Mouse (Mus musculus) brain, adult 2 months (tissue): ENCODE data around the gene Jmjd8.
A peak's percentile ranks its signal among the peaks of the same experiment; 100 is the strongest.
"Not testable (repeated sequence)": the region's sequence is repeated elsewhere in the genome, so short reads cannot be mapped to it uniquely, and the experiment has no call there.

Source experiments
- DNase-seq: peaks from one replicate; pipeline ENCODE4 v3.0.0; 2011; ENCODE audit warnings: low read depth, low spot score

Jmjd8 gene

GRCm38 (mm10) chr17:25860832-25861703, 32.4 kb downstream of the Jmjd8 start, which contains the start of gene Wdr90:
Wdr90 (minus strand) TSS chr17:25861501.
- peak; percentile 99 for DNase-seq

DNA sequence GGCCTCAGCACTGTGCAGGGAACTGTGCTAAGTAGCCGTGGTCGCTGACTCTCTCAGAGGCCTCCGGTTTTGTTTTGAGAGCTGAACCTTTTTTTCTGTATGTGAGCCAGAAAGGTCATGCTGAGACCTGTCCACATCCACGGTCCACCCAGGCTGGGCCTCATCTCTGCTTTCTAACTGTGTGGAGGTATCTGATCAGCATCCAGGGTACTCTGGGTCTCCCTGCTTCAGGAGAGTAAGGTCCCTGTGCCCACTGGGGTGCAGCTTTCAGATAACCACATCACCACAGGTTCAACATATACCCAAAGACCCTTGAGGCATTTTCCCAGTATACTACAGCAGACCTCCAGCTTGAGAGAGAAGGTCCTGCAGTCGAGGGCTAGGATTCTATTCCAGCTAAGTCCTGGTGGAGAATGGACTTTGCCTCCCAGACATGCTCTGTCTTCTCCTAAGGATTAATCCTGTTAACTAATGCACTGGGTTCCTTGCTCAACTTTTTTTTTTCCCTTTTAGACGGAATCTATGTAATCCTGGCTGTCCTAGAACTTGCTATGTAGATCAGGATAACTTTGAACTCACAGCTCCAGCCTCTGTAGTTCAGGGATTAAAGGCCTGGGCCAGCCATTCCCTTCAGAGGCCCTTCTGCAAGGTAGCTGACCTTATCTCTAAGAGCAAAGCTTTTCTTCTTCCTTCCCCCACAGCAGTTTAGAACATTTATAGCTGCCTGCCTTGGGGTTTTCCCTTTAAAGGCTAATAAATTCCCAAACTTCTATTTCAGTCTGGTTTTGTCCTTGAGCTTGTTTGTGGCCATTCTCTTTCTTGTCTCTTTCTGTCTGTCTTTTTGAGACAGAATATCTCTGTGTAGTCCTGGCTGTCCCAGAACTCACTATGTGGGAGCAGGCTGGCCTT, 33.3 kb downstream of the Jmjd8 start:
- no peak for DNase-seq

- DNase-seq = no peak
These were observed 35.0 kb downstream of the Jmjd8 start for GRCm38 (mm10) chr17:25863681-25864080.

GRCm38 (mm10) chr17:25864311-25864710, 35.6 kb downstream of the Jmjd8 start:
- no peak for DNase-seq

DNA sequence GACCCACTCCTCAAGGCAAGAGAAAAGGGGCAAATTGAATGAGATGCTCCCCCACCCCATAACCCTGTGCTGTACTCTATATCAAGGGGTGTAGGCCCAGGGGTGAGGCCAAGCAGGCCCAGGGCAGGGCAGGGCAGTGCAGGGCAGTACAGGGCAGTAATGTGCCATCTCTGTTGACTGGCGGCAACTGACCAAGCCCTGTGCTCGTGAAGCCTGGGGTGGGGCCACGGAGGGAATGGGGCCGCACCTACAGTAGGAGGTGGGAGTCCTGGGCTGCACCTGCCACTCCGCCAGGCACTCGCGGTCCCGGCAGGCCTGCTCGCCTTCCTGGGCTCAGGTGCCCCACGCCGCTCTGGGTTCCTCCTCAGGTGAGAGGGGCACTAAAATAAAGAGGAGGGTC, 36.6 kb downstream of the Jmjd8 start:
- DNase-seq = no peak

DNA sequence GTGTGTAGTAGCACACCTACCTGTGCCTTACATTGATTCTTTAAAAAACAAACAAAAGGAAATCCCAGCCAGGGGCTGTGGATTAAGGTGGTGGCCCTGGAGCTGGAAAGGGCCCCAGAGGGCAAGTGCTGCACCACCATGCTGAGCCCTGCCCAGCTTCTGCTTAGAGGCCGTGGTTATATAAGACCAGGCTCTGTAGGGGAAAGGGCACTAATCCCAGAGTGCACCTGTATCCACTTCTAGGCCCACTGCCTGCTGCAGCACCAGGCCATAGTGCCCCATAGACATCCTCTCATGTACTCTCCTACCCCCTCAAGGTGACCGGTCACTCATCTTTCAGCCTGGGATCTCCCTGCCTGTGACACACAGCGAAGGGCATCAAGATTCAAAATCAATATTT, 37.5 kb downstream of the Jmjd8 start:
- DNase-seq = no peak

DNA sequence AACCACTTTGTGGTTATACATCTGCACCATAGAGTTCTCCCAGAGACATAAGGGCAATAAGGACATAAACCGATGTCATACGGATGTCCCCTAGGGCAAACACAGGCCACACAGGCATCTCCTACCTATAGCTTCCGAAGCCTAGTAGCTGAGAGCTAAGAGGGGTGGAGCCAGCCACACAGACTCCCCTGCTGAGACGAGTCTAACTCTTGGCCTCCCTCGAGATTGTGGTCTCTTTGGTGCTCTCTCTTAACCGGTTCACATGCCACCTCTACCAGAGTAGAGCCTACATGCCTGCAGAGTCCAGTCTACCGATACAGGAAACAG, 38.8 kb downstream of the Jmjd8 start:
- no peak for DNase-seq

DNA sequence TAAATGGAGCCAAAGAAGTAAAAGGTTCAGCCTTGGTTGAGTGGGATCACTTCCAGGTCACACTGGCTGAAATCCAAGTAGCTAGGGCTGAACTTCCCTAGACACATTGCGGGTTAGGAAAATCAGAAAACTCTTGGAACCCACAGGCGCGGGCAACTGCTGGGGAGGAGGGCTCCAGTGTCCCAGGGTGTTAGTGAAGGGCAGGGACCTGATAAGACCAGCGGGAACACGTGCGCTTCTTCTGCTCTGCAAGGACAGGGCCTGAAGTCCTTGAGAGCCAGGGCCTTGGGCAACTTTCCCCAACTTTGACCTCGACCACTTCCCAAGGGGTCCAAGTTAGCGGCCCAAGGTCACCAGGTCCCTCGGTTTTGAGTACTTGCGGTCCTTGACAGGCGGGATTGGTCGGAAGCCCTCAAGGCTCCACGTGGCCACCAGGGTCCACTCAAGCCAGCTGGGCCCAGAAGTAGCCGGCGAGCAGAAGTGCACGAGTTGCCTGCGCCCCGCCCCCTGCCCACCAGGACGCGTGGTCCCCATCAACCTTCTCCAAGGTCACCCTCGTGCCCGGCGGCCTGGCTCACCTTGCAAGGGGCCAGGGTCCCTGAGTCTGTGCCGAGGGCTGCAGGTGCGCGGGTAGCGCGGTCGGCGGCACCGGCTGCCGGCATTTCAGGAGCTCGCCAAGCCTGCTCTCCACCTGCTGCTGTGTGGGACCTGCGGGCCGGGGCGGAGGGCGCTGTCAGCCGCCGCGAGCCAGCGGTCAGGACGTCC, 39.4 kb downstream of the Jmjd8 start:
- DNase-seq = peak; percentile 45

DNA sequence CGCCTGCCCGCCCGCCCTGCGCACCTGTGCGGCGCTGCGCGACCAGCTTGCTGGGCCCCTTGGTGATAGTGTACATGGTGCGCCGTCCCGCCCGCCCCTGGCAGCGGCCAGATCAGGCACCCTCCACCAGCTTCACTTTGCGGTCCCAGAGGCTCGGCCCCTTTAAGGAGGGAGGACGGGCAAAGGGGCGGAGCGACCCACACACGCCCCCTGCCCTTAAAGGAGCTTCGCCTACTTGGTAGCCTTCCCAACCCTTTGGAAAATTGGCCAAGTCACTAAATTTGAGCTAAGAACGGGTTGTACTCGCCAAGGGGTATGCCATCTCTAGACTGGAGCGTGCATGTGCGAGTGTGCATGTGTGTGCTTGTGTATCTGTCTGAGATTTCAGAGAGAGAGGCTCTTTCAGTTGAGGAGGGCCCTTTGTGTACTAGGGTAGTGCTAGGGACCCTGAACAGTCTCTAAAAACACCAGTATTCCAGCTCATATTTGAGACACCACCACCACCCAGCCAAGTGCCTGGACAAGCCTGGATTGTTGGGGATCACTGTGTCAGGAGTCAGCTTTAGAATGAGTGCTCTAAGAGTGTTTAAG, 40.0 kb downstream of the Jmjd8 start, which contains the start of gene Mcrip2:
Gene Mcrip2 (minus strand): TSS at position 164 of the 591 bp plus-strand sequence.
- DNase-seq = peak; percentile 92

GRCm38 (mm10) chr17:25869498-25869897, 40.8 kb downstream of the Jmjd8 start:
- no peak for DNase-seq

DNA sequence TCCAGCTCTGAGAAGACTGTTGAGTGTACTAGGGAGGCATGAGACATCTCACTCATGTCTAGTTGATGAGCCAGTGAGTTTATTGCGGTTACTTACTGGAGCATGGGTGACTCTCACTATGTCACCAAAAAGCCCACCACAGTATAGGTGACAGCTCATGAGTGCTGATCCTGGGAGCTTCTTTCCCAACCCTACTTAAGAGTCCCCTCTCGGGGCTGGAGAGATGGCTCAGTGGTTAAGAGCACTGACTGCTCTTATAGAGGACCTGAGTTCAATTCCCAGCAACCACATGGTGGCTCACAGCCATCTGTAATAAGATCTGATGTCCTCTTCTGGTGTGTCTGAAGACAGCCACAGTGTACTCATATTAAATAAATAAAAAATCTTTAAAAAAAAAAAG, 41.3 kb downstream of the Jmjd8 start:
- DNase-seq = no peak

DNA sequence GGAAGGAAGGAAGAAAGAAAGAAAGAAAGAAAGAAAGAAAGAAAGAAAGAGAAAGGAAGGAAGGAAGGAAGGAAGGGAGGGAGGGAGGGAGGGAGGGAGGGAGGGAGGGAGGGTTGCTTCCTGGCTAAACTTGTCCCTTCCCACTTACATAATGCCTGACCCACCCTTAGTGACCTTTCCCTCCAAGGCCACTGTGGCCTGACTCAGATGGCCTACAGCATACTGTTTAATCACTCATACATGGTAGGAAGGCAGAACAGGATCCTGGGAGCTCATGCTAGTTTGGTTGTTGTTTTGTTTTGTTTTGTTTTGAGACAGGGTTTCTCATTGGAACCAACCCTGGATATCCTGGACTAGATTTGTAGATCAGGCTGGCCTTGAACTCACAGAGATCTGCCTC, 42.9 kb downstream of the Jmjd8 start:
- DNase-seq = not testable (repeated sequence)

DNA sequence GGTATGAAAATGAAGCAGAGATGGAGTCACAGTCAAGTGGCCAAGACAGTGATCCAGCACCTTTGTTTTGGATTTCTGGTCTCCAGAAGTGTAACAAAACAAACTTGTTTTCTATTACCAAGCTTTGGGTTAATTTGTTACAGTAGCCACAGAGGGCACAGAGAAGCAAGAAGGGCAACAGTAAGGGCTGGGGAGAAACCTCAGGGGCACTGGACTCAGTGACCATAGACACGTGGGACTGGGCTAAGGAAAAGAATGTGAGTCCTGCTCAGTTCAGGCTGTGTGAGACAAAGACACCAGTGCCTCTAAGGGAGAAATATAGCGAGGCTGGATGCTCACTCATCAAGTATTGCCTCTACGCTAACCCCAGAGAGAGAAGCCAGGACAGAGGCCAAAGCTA, 44.0 kb downstream of the Jmjd8 start:
- DNase-seq = no peak

GRCm38 (mm10) chr17:25873405-25874147, 44.9 kb downstream of the Jmjd8 start:
- DNase-seq = no peak

- DNase-seq = no peak
These were observed 45.6 kb downstream of the Jmjd8 start for GRCm38 (mm10) chr17:25874148-25874720.

DNA sequence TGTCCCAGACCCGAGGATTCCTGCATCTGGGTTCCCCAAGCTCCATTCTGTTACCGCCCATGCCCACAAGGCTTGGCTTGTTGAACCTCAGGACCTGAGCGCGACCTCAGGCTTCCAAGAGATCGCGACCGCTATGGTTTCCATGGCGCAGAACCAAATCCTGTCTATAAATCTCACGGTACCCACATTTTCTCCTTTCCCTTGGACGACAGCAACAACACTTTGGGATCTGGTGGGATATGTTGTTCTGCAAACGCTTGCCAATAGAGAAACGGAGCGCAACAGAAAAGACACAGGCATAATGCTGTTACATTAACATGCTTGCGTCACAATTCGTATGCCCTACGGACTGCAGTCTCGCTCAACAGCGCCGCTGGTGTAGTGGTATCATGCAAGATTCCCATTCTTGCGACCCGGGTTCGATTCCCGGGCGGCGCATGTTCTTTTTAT, 46.1 kb downstream of the Jmjd8 start, which contains the start of gene Mettl26:
Gene Mettl26 (plus strand): TSS at position 354 of the 450 bp plus-strand sequence.
- peak; percentile 95 for DNase-seq

DNA sequence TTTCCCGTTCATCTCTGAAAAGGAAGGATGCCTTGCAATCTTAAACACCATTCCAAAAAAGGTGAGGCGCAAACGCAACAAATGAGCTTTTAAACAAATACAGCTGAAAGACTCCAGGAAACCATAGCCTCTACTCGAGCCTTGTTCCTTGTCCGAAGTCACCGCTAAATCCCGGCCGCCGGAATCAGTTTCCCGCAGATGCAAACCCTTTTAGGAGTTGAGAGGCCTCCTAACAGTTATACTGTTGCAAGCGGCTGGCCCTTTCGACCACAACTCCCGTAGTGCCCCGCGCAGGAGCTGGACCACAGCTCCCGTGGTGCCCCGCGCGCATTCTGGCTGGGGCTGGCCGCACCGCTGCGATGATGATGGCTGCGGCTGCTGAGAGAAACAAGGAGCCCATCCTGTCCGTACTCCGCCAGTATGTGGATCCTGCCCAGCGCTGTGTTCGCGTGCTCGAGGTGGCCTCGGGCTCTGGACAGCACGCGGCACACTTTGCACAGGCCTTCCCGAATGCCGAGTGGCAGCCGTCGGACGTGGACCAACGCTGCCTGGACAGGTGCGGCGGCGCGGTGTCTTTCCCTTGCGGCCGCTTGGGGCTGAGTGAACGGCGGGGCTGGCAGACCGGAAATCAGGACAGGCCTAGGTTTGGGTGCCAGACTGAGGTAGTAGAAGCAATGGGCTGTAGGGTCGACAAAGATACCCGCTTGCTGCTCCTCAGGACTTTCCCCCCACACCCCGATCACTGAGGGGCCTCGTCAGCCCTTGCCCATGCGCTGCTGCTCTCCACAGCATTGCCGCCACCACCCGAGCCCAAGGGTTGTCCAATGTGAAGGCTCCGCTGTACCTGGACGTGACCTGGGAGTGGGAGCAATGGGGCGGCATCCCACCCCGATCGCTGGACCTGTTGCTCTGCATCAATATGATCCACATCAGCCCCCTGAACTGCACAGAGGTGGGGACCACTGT, 46.8 kb downstream of the Jmjd8 start:
- peak; percentile 96 for DNase-seq

DNA sequence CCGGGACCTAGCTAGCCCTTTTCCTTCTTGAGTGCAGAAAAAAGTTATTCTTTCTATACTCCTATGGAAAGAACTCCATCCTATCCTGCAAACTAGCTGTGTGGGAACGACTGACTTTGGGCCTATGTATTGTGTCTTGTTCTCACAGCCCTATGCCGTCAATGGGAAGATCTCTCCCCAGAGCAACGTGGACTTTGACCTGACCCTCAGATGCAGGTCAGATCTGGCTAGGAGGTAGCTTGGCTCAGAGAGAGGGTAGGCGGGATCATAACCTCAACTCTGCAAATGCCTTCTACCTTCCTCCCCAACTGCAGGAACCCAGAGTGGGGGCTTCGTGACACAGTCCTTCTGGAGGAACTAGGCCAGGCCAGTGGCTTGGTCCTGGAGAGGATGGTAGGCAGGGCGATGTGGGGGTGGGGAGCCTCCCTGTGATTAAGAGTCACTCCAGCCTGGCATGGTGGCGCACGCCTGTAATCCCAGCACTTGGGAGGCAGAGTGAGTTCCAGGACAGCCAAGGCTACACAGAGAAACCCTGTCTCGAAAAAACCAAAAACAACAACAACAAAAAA, 47.8 kb downstream of the Jmjd8 start:
- DNase-seq = no peak

- DNase-seq = no peak
These were observed 48.4 kb downstream of the Jmjd8 start for GRCm38 (mm10) chr17:25877025-25877424.
